Mouse (Mus musculus) spleen, postnatal 10 days (tissue): ENCODE results near the gene S100a11.
"Not testable (repeated sequence)": the region's sequence is repeated elsewhere in the genome, so short reads cannot be mapped to it uniquely, and the experiment has no call there.

Experiments
- DNase-seq, 2 experiments: peaks; one replicate each; pipeline ENCODE4 v3.0.0; 2021 to 2022; ENCODE audit warnings: low spot score in 2 of 2

Gene S100a11

DNA sequence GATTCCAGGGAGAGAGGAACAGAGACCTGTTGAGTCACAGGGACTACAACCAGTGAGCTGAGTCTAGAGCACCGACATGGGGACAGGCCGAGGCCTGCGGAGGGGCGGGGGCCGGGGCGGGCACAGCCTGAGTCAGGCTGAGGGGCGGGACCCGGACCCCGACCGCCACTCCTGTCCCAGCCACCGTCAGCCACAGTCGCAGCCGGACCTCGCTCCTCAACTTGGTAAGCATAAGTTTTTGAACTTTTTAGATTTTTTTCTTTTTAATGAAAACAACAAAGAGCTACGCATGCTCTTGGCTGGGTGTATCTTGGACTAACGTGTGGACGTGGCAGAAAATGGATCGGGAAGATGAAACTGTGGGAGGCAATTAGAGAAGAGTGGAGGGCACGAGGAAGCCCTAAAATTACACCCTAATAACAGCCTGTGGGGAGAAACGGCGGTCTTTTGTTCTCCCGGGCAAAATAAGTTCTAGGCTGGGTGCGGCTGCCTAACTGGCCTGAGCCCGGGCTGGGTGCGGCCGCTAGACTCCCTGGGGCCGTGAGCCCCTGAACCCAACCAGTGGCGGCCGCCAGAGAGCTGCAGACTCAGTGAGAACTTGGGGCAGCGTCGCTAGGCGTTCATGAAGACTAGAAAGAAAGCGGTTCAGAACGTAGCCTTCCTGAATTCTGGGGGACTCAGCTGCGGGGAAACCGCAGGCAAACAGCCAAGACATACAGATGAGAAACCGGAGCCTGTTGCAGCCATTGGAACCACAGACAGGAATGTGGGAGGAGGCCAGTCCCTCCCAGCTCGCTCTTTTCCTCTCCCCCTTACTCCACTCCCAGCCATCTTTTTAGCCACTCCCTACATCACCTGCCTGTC, at the start of gene S100a11:
Gene S100a11 (plus strand): TSS at position 159 of the 864 bp plus-strand sequence.
- peak; percentile 31 to 59 for DNase-seq

DNA sequence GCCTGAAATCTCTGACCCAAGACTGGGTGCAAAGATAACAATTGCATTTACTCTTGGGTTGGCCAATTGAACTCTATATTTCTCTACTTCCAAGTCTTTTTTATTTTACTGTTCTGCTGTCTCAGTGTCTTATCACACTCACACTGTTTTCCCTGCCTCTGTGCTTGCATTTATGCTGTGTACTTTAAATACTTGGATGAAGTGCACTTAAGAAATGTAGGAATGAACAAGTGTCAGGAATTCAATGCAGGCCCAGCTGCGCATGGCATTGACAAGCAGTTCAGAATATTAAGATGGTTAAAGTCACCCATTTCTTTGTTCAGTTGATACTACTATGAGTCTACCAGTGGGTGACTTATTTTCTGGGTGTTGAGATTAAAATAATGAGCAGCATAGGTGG, 40.2 kb upstream of the S100a11 start:
- DNase-seq: no peak

DNA sequence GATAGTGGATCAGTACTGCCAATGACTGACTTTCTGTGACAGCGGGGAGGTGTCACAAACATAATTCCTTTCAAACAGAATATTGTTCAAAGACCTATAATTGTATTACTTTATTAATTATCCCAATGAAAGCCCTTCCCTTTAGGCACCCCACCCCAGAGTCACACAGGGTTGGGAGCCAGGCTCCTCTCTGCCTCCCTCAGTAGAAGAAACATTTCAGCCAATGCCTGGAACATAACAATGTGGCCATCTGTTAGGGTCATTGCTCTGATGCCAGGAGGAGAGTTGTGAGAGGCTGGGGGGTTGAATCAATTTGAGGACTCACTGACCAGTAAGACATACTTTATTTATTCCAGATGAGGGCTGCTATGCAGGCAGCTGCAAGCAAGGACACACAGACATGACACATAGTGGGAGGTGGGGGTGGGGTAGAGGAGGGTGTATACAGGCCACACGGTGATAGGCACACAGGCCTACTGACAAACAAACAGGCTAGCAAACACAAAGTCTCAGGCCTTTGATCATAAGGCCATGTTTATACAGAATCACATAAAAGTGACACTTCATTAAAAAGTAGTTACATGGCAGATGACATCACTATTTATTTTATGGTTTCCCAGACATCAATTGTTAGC, 38.2 kb upstream of the S100a11 start:
- DNase-seq: no peak

DNA sequence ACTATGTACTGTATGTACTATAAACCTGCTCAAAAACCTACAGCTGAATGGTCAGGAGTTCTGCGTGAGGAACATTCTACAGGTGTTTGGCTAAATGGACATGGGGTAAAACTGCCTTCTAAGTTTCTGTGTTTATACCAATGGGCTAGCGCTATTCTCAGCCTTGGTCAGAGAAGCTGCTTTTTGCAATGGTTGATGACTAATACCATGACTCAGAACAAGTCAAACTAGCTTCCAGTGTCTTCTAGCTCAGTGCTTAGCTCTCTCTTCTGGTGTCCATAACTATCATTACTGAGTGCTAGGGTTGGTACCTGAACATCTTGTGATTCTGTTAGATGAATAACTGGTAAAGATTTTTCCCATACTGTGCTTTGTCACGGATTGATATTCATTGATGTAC, 34.7 kb upstream of the S100a11 start:
- no peak for DNase-seq

DNA sequence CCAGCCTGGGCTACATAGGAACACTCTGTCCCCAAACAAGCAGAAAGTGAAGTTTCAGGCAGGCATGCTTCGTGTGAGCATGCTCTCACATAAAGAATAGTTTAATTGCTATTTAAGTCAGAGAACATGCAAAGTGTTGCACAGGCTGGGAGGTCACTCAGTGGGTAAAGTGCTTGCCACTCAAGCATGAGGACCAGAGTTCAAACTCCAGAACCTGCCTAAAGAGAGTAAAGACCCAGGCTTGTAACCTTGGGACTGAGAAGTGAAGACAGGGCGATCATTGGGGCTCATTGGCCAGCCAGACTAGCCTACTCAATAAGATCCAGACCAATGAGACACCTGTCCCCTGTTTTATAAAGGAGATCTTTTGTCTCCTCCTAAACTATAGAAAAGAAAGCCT, 31.7 kb upstream of the S100a11 start:
- no peak for DNase-seq

DNA sequence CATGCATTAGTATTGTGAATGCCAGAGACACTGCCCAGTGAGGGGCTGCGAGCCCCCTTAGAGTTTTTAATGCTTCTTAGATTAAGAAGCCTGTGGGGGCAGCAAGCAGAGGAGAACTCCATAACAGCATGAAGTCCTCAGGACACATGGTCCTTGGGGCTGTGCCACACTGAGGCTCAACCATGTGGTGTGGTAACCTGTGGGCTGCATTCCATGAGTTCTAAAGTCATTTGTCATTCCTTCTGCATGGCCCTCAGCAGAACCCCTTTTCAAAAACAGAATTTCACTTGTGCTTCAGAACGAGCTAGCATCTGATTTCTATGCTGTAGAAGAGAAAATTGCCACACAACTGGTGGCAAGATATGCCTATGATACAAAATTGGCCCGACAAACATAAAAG, 28.1 kb upstream of the S100a11 start:
- DNase-seq: no peak

DNA sequence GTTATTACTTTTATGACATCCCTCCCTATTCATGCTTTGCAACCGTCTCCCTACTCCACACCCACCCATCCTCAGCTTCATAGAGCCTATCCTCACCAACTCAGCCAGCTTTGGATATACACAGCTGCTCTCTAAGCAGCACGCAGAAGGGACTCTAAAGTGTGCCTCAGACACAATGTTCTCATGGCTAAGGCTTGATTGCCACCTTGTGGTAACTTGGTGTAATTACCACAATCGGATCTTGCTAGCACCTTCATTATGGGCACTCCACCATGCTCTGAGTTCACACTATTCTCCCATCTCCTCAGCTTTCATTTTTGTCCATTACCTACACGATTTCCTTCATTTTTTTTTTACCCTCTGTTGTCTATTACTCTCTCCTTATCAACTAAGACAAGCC, 26.3 kb upstream of the S100a11 start:
- DNase-seq: peak in 1 of 2 experiments; percentile 22

DNA sequence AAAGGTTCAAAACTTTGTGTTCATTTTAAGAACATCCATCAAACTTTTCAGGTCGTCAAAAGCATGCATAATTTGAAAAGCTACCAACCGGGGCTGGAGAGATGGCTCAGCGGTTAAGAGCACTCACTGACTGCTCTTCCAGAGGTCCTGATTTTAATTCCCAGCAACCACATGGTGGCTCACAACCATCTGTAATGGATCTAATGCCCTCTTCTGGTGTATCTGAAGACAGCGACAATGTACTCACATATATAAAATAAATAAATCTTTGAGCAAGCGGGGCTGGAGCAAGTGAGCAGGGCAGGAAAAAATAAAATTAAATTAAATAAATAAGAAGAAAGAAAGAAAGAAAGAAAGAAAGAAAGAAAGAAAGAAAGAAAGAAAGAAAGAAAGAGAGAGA, 25.5 kb upstream of the S100a11 start:
- not testable (repeated sequence) for DNase-seq

DNA sequence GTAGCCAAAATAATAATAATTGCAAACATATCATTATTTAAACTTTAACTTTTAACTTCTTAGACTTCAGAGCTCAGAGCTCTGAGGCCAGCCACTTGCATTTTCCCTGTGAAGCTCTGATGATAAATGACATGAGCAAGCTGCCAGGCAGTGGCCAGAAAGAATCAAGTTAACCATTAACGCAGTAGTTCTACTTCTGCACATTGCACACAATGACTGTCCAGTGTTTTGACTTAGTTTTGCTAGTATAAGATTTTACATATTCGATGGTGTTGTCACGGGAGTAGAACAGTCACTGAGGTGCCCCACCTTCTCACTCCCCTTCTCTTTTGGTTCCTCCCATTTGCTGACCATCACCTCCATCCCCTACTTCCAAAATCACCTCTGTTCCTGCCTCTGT, 23.2 kb upstream of the S100a11 start:
- no peak for DNase-seq

DNA sequence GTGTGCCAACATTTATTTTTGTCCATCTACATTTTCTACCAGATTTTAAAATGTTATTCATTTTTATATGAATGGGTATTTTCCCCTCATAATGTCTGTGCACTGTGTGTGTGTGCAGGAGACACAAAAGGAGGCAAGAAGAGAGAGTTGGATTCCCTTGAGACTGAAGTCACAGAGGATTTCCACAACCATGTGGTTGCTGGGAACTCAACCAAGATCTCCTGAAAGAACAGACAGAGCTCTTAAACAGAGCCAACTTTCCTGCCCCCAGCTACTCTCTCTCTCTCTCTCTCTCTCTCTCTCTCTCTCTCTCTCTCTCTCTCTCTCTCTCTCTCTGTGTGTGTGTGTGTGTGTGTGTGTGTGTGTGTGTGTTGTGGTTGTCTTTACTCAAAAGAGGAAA, 21.2 kb upstream of the S100a11 start:
- DNase-seq: no peak

DNA sequence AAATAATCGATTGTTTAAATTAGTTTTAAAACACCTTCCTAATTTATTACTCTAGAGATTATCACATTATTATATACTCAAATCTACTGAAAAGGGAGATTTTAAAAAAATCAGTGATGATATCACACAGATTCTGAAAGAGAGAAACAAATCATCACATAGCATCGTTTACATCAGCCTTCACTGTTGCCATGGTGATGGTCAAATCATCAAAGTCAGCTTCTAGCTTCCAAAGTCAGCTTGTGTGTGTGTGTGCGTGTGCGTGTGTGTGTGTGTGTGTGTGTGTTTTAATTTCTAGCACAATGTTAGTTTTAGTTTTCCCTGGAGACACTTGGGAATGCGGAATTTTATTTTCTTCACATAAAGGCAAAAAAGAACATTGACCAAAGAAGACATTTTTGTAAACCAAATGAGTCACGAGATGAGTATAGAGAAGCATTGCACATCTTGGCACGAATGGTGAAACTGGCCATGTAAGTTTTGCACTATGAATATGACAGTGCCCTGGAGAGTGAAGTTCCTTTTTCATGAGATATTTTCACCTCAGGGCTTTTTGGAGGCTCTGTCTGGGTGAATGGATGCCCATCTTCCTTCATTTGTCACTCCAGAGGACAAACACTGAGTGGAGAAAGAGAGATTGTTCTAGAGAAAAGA, 15.6 kb upstream of the S100a11 start:
- DNase-seq: no peak

DNA sequence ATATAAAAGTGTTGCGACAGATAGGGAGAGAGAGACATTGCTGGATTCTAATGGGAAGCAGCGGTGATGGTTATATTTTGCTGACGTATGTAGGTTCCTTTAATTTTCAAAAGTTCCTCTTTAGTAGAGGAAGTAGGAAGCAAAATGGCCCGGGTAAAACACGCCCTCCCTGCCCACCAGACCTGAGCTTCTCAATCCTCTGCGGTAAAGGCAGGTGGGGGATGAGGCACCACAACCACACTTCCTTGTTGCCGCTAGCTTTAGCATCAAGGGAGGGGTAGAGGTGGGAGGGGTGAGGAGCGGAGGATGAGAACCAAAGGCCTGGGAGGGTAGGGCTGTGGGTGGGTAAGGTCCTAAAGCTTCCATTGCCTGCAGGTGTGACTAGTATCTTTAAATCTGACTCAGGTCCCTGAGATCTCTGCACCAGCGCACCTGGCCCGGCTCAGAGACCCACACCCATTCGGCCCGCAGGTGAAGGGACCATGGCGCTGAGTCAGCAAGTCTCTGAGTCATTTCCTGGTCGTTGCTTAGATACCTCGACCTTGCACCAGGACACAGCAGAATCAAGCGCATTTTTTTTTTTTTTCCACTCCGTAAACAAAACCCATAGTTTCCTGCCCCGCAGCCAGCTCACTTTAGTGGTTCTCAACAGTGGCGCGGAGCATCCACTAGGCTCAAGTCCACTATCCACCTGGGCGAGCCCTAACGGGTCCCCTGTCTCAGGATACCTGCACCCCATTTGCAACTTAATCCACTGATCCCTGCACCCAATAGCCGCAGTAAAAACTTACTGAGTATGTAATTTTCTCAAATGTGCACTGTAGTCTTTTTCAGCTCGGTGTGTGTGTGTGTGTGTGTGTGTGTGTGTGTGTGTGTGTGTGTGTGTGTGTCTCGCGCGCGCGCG, 14.1 kb upstream of the S100a11 start:
- peak; percentile 50 to 88 for DNase-seq

DNA sequence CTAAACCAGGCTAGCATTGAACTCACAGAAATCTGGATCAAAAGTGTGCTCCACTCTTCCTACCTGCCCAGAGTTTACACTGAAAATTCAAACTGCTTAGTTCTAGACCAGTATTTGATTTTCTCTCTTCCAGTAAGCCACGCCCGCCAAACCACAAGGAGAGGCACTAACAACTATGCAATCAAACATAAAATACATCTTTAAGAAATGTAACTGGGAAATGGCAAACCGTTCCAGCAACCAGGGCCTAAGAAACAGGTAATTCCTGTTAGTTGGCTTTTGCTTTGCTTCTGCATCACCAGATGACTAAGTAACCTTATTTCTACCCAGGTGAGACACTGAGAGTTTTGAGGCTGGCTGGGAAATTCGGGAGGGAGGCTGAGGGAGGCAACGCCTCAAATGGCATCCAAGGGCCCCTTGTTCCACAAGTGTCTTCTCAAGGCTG, 13.4 kb upstream of the S100a11 start:
- DNase-seq: peak in 1 of 2 experiments; percentile 16

DNA sequence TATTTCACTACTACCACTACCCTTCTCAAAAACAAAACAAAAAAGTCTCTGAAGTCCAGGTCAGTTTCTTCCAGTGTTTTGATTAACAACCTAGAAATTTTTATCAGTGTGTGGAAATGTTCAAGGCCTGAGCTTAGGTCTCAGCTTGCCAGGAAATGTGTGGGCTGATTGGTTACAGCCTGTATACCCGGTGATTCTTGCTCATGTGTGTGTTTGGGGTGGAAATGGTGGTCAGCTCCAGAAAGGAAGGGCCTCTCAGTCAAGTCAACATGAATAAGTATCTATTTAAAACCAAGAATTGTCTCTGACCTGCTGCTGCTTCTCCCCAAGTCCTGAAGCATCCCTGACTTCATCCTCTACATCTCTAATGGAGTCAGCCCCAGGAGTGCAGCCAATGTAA, 11.0 kb upstream of the S100a11 start:
- no peak for DNase-seq

DNA sequence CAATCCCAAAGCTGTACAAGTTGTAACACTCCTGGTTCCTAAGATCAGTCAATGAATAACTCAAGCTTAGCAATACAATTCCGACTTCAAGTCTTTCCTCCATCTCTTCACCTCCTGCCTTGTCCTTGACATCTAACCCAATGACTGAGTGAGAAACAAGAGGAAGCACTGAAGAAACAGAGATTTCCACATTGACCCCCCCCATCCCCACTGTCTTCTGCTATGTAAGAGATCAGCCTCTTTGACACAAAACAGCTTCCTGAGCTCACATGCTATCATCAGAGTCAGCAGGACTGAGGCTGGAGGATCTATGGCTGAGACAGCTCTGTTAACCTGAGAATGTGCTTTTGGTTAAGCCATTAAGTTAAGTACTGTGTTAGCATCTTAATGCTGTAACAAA, 9.3 kb upstream of the S100a11 start:
- DNase-seq: no peak

DNA sequence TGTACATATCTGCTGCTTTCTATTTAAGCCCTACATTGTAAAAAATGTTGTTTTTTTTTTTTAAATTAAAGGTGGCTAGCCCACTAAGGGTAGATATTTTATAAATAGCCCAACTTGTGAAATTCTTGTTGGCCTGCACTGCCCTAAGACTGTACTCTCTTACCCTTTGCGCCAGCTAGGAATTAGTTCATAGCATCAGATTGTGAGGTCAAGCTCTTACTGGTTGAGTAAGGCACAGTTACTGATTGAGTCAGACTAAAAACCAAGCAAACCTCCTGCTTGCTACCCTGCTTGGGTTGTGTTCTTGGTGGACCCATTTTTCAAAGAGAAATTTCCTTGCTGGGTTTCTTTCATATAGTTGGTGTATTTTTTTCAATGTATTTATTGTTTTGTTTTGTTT, 8.5 kb upstream of the S100a11 start:
- DNase-seq: no peak

DNA sequence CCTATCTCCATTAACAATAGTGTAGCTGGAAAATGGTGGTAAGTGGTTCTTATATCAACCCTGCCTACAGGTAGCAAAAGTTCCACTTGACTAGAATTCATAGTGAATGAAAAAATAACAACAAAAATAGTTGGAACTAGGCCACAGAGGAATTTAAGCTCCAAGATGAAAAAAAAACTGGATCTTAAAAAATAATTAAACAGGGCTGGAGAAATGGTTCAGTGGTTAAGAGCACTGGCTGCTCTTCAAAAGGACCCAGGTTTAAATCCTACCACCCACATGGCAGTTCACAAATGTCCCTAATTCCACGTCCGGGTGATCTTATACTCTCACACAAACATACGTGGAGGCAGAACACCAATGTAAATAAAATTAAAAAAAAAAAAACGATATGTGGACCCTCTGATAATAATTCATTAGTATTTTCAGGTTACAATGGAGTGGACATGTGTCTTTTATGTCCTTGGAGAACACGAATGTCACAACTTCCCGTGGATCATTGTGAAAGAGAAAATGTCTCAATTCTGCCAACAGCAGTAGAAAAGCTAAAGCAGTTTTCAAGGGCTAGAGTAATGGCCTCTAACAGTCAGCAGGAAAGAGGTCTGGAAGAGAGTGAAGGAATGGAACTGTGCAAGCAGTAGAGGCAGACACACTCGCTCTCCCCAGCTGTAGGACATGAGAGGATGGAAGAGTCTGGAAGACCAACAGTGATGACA, 7.7 kb upstream of the S100a11 start:
- no peak for DNase-seq

DNA sequence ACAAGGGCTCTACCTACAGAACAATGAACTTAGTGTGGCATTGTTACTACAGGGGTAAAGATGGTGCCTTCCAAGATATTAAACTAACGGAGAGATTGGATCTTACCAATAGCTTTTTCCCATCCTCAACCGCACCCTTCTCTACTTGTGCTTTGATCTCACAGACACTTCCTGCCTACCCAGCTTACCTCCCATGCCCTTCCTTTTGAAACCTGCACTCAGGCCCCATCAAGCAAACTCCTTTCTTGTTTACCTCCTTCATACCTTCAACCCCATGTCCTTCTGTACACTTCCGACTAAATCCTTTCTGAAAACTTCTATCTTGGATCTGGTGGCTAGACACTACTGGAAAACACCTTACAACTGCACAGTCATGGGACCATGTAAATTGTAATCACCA, 5.7 kb upstream of the S100a11 start:
- DNase-seq: no peak

DNA sequence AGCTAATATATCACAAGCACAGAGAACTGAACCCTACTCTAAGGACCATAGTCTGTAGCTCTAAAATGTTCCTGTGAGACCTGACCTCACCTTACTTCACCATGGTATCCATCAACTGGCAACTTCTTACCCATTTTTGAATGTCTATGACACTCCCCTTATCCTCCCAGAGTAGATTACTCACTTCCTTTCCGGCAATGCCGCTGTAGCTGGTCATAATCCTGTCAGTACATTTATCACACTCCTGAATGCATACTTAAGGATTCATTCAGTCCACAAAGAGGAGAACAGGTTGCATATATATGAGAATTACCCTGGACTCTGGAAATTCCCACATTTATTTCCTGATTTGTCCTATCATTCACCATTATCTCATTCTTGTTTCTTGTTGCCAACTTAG, 2.9 kb upstream of the S100a11 start:
- no peak for DNase-seq

DNA sequence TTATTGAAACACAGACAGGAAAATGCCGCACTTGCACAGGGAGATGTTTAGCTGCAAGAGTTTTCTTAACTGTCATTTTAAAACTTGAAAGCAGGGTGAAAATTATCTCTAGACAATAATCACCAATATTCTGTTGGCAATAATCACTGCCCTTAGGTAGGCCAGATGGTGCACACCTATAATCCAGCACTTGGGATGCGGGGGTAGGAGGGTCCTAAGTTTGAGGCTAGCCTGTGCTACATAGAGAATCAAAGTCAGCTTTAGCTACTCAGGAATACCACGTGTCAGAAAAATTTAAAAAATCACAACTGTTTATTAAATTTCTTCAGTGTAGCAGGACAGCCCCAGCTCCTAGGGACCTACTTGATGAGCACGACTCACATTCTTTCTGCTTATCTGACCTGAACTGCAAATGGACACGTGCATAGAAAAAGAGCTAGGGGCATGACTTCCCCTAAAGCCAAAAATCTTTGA, 395 bp upstream of the S100a11 start:
- DNase-seq: no peak

DNA sequence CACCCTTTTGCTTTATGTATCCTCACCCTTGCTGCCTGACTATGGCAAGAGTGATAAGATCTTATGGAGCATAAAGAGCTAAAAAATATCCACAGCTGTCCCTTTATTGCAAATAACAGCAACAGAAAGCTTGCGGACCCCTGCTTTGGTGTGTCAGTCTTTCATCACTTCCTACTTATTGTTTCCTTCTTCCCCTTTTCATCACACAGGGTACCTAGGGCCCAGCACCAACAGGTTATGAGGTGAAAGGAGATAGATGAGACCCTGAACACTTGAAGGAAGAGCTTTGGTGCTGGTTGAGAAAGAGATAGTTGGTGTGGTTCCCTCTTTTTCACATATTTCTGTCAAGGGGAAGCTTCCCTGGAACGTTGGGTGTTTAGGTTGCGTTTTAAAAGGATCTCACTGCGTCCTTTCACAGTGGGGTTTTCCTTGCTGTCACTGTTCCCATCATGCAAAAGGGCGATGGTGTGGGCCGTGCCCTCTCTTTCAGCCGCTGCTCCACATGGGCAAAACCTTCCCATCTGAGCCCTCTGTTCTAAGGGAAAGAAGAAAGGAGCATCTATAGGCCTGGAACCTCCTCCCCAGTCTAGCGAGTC, 1.3 kb downstream of the S100a11 start:
- DNase-seq: no peak
